ENCODE assay signal across 8 mouse cellular contexts in genomic region chr7:107215723-107216122, GRCm38 (mm10). TPM values are rescaled to one million over a fixed set of nuclear protein-coding genes. Genes with fewer than 3 reads are reported as not detected.
DNase-seq lines count a peak whose midpoint lies in the region; ATAC-seq and TF ChIP-seq lines count a peak whose summit lies in the region.

No protein-coding gene starts in this region.

- no peak overlapping the region for H3K27ac ChIP-seq in liver, postnatal 0 days (ENCODE audit: low read depth)
- no peak overlapping the region for H3K27ac ChIP-seq in liver, embryonic 11.5 days (ENCODE audit: low read depth, low read length)
- H3K27ac ChIP-seq in intestine, embryonic 15.5 days: no peak overlapping the region
- H3K27ac ChIP-seq in neural tube, embryonic 13.5 days (replicated peaks): no peak overlapping the region
- no peak overlapping the region for H3K27ac ChIP-seq in thymus, adult 2 months (ENCODE audit: control insufficient read depth, insufficient read depth, low read length)

- TF ChIP-seq POLR2A in thymus, adult 2 months (IDR thresholded peaks at IDR 0.05; ENCODE audit: control insufficient read depth, extremely low read depth, insufficient read depth, low read length, poor library complexity): no peak

- no peak for DNase-seq in liver, postnatal 0 days
- DNase-seq in liver, embryonic 11.5 days (ENCODE audit: low spot score): no peak
- peak; percentile 65 to 75 for DNase-seq in cerebellum, postnatal 10 days
- DNase-seq in thymus, adult 2 months: no peak
- no peak for DNase-seq in gastrocnemius, postnatal 10 days
- no peak for DNase-seq in thymus, postnatal 10 days (ENCODE audit: low spot score in 2 of 2)

- TF ChIP-seq EP300 in liver, postnatal 0 days (IDR thresholded peaks at IDR 0.05; ENCODE audit: low read depth): no peak

- no peak overlapping the region for H3K9ac ChIP-seq in liver, postnatal 0 days (replicated peaks)
- no peak overlapping the region for H3K9ac ChIP-seq in liver, embryonic 11.5 days (ENCODE audit: low read depth, low read length)
- no peak overlapping the region for H3K9ac ChIP-seq in intestine, embryonic 15.5 days
- H3K9ac ChIP-seq in neural tube, embryonic 13.5 days: no peak overlapping the region

- H3K4me3 ChIP-seq in liver, postnatal 0 days (ENCODE audit: low read depth, low read length): no peak overlapping the region
- H3K4me3 ChIP-seq in liver, embryonic 11.5 days (ENCODE audit: low read depth, low read length): no peak overlapping the region
- H3K4me3 ChIP-seq in intestine, embryonic 15.5 days (replicated peaks): no peak overlapping the region
- H3K4me3 ChIP-seq in neural tube, embryonic 13.5 days: no peak overlapping the region
- no peak overlapping the region for H3K4me3 ChIP-seq in thymus, adult 2 months (ENCODE audit: control insufficient read depth, insufficient read depth, low read length)

- ATAC-seq in liver, postnatal 0 days: no peak
- ATAC-seq in liver, embryonic 11.5 days (replicated peaks; ENCODE audit: low FRiP score): no peak
- peak; percentile 56; the same call in 1 of the 2 replicates for ATAC-seq in intestine, embryonic 15.5 days
- ATAC-seq in neural tube, embryonic 13.5 days (ENCODE audit: low read depth): peak; percentile 77; the same call in 1 of the 2 replicates

- H3K9me3 ChIP-seq in liver, postnatal 0 days (ENCODE audit: low read length): no peaks in the 10 kb centered on the region
- no peaks in the 10 kb centered on the region for H3K9me3 ChIP-seq in liver, embryonic 11.5 days (ENCODE audit: control insufficient read depth, low read length)
- no peaks in the 10 kb centered on the region for H3K9me3 ChIP-seq in intestine, embryonic 15.5 days
- no peaks in the 10 kb centered on the region for H3K9me3 ChIP-seq in neural tube, embryonic 13.5 days

- peaks cover 5% of the 10 kb centered on the region; the same call in 1 of the 2 replicates for H3K27me3 ChIP-seq in liver, postnatal 0 days (ENCODE audit: insufficient read depth, low read length)
- H3K27me3 ChIP-seq in liver, embryonic 11.5 days (replicated peaks; ENCODE audit: control insufficient read depth, insufficient read depth, low read length): peaks cover 8% of the 10 kb centered on the region
- peaks cover 9% of the 10 kb centered on the region for H3K27me3 ChIP-seq in intestine, embryonic 15.5 days (replicated peaks)
- peaks cover 18% of the 10 kb centered on the region for H3K27me3 ChIP-seq in neural tube, embryonic 13.5 days
- H3K27me3 ChIP-seq in thymus, adult 2 months (ENCODE audit: control insufficient read depth, insufficient read depth, low read length): no peaks in the 10 kb centered on the region

- TF ChIP-seq CTCF in liver, postnatal 0 days (IDR thresholded peaks at IDR 0.05; ENCODE audit: low read depth): peak; percentile 53
- TF ChIP-seq CTCF in thymus, adult 2 months (IDR thresholded peaks at IDR 0.05; ENCODE audit: borderline replicate concordance, control insufficient read depth, extremely low read depth, insufficient read depth, low read length, poor library complexity): no peak

- H3K36me3 ChIP-seq in liver, postnatal 0 days (replicated peaks; ENCODE audit: insufficient read depth, low read length): no peaks in the 10 kb centered on the region
- H3K36me3 ChIP-seq in liver, embryonic 11.5 days (ENCODE audit: control insufficient read depth, insufficient read depth, low read length): no peaks in the 10 kb centered on the region
- no peaks in the 10 kb centered on the region for H3K36me3 ChIP-seq in intestine, embryonic 15.5 days
- H3K36me3 ChIP-seq in neural tube, embryonic 13.5 days: no peaks in the 10 kb centered on the region
- no peaks in the 10 kb centered on the region for H3K36me3 ChIP-seq in thymus, adult 2 months (ENCODE audit: control insufficient read depth, insufficient read depth, low read length)

- H3K4me2 ChIP-seq in liver, postnatal 0 days (ENCODE audit: low read depth, low read length): no peak overlapping the region
- no peak overlapping the region for H3K4me2 ChIP-seq in liver, embryonic 11.5 days
- no peak overlapping the region for H3K4me2 ChIP-seq in intestine, embryonic 15.5 days (replicated peaks)
- no peak overlapping the region for H3K4me2 ChIP-seq in neural tube, embryonic 13.5 days

- H3K4me1 ChIP-seq in liver, postnatal 0 days (ENCODE audit: insufficient read depth): no peaks in the 10 kb centered on the region
- H3K4me1 ChIP-seq in liver, embryonic 11.5 days (replicated peaks; ENCODE audit: control insufficient read depth, insufficient read depth, low read length): no peaks in the 10 kb centered on the region
- no peaks in the 10 kb centered on the region for H3K4me1 ChIP-seq in intestine, embryonic 15.5 days (replicated peaks)
- H3K4me1 ChIP-seq in neural tube, embryonic 13.5 days (replicated peaks): no peaks in the 10 kb centered on the region
- H3K4me1 ChIP-seq in thymus, adult 2 months (replicated peaks; ENCODE audit: control insufficient read depth, insufficient read depth, low read length): no peaks in the 10 kb centered on the region

RNA-seq across cellular contexts. Expression of gene Rbmxl2, which starts 6.5 kb away (rescaled TPM):
- polyA plus RNA-seq in liver, postnatal 0 days (2015; fragmentation: Nextera tagmentation; extraction: Ambion mirVana): not detected in 2 replicates
- polyA plus RNA-seq in liver, embryonic 11.5 days (2014; fragmentation: Nextera tagmentation; extraction: Ambion mirVana): not detected in 2 replicates
- not detected in 2 replicates for polyA plus RNA-seq in intestine, embryonic 15.5 days (2015; fragmentation: Nextera tagmentation; extraction: Ambion mirVana)
- not detected in 2 replicates for polyA plus RNA-seq in neural tube, embryonic 13.5 days (2015; fragmentation: Nextera tagmentation; extraction: Ambion mirVana)
- 0.07 TPM in 1 of 2 replicates, not detected in the other for polyA plus RNA-seq in thymus, adult 2 months (2012; rRNA removed)
- not detected for total RNA-seq in gastrocnemius, postnatal 10 days (2021)

RNA-seq across cellular contexts. Expression of gene Nlrp14, which starts 48.9 kb away (rescaled TPM):
- not detected in 2 replicates for polyA plus RNA-seq in liver, postnatal 0 days (2015; fragmentation: Nextera tagmentation; extraction: Ambion mirVana)
- not detected in 2 replicates for polyA plus RNA-seq in liver, embryonic 11.5 days (2014; fragmentation: Nextera tagmentation; extraction: Ambion mirVana)
- not detected in 2 replicates for polyA plus RNA-seq in intestine, embryonic 15.5 days (2015; fragmentation: Nextera tagmentation; extraction: Ambion mirVana)
- polyA plus RNA-seq in neural tube, embryonic 13.5 days (2015; fragmentation: Nextera tagmentation; extraction: Ambion mirVana): not detected in 2 replicates
- polyA plus RNA-seq in thymus, adult 2 months (2012; rRNA removed): 0.09 TPM in 1 of 2 replicates, not detected in the other
- not detected for total RNA-seq in gastrocnemius, postnatal 10 days (2021)

Comparison
In these comparisons a context has a peak if more than half of its experiments do, and no peak if none do; other contexts are left out.
1. ATAC-seq: peak in intestine, embryonic 15.5 days (single experiment) and neural tube, embryonic 13.5 days (single experiment); none in liver, postnatal 0 days (single experiment) and liver, embryonic 11.5 days (single experiment).
2. DNase-seq: peak in cerebellum, postnatal 10 days (2 of 2); none in liver, postnatal 0 days (single experiment), liver, embryonic 11.5 days (single experiment), thymus, adult 2 months (single experiment), gastrocnemius, postnatal 10 days (single experiment) and thymus, postnatal 10 days (0 of 2).